Mouse (Mus musculus): ENCODE data around the gene Tnrc6c.

DNA sequence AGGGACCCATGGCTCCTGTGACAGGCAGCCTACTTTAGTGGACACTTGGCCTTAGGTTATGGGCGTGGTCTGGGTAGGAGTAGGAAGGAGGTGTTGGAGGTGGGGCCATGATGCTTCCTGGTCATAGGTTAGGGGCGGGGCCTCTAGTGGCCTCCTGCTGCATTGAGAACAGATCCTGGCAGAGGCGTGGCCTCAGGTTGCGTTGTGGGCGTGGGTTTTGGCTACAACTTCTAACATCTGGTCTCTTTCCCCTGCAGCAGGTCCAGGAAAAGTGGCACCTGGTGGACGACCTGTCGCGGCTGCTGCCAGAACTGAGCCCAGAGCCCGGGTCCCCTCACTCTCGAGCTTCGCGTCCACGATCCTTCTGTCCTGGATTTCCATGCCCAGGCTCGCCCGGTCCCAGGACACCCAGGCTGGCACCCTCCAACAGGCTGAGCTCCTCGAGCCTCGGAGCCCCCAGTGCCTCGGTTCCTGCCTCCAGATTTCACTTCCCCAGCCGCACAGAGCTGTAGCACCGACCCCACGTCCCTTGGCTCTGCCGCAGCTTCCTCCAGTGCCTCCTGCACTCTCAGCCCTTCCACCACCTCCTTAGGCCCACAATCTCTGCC is 138.3 kb downstream of the Tnrc6c start:
- TF ChIP-seq CTCF (conservative IDR thresholded peaks at IDR 0.05; ENCODE audit: insufficient read depth, insufficient read length, low read depth, low read length) (0 out of 2 replicates have a peak, but pooled peaks have one; percentile 3), POLR2A (IDR thresholded peaks at IDR 0.05; ENCODE audit: low read depth, low read length) (no peak)

Data from kidney, adult 2 months (tissue).